7 mouse cellular contexts compared by ENCODE assay signal in genomic region chr8:105853178-105853577, GRCm38 (mm10). TPM values are rescaled to one million over a fixed set of nuclear protein-coding genes. Genes with fewer than 3 reads are reported as not detected.
DNase-seq lines count a peak whose midpoint lies in the region; ATAC-seq lines count a peak whose summit lies in the region.

Gene Cenpt (minus strand): TSS chr8:105853278.

- no peak within 1 kb of the TSS for H3K9ac ChIP-seq in lung, embryonic 16.5 days (ENCODE audit: low read length)

- H3K9me3 ChIP-seq in lung, embryonic 16.5 days (ENCODE audit: control insufficient read depth, low read length) = no peaks in the 10 kb centered on the region
- no peaks in the 10 kb centered on the region for H3K9me3 ChIP-seq in megakaryocyte, embryonic 14.5 days

- WGBS in lung, embryonic 16.5 days = 88% methylated on average over 3 of the region's 3 CpGs

- H3K36me3 ChIP-seq in lung, embryonic 16.5 days (ENCODE audit: control insufficient read depth, insufficient read depth, low read length) = peaks cover 11% of the 10 kb centered on the region
- H3K36me3 ChIP-seq in megakaryocyte, embryonic 14.5 days (replicated peaks; ENCODE audit: low read length) = peaks cover 27% of the 10 kb centered on the region

- H3K4me1 ChIP-seq in lung, embryonic 16.5 days (replicated peaks; ENCODE audit: control insufficient read depth, insufficient read depth, low read length) = peaks cover 26% of the 10 kb centered on the region
- peaks cover 66% of the 10 kb centered on the region for H3K4me1 ChIP-seq in megakaryocyte, embryonic 14.5 days

- no peaks in the 10 kb centered on the region for H3K27me3 ChIP-seq in lung, embryonic 16.5 days (ENCODE audit: control insufficient read depth, insufficient read depth, low read depth, low read length)
- no peaks in the 10 kb centered on the region for H3K27me3 ChIP-seq in megakaryocyte, embryonic 14.5 days (replicated peaks)

- DNase-seq in lung, postnatal 14 days = no peak
- no peak for DNase-seq in right cerebral cortex, adult 2 months (ENCODE audit: low spot score in 2 of 2)
- no peak for DNase-seq in yolk sac, embryonic 10.5 days (ENCODE audit: low spot score)

- no peak within 1 kb of the TSS for H3K27ac ChIP-seq in lung, embryonic 16.5 days (ENCODE audit: low read length)

- H3K4me3 ChIP-seq in lung, embryonic 16.5 days (ENCODE audit: low read length) = no peak within 1 kb of the TSS
- peak within 1 kb of the TSS; percentile 98 for H3K4me3 ChIP-seq in megakaryocyte, embryonic 14.5 days (replicated peaks)

- ATAC-seq in lung, embryonic 16.5 days (ENCODE audit: low read depth) = no peak
- no peak for ATAC-seq in erythroblast, adult 5-6 weeks (replicated peaks; ENCODE audit: low FRiP score, poor library complexity, severe bottlenecking)
- no peak for ATAC-seq in inflammation-experienced regulatory T-cells, adult 6 months

- no peak within 1 kb of the TSS for H3K4me2 ChIP-seq in lung, embryonic 16.5 days (ENCODE audit: low read depth, low read length)

RNA-seq across cellular contexts. Expression of gene Cenpt, which starts in this region (rescaled TPM):
- 41.2 and 42.7 TPM in 2 replicates for polyA plus RNA-seq in lung, embryonic 16.5 days (2015; fragmentation: Nextera tagmentation; extraction: Ambion mirVana)
- total RNA-seq in erythroblast, adult 5-6 weeks (2015; ENCODE audit: low replicate concordance) = 13.1 and 15.9 TPM in 2 replicates
- 9.6 and 11.3 TPM in 2 replicates for total RNA-seq in erythroblast, adult 5-6 weeks (2017; ENCODE audit: low replicate concordance)
- 10 to 100 TPM; 13.8 to 22.1 (median 18.4) TPM for polyA plus RNA-seq in inflammation-experienced regulatory T-cells, adult 6 months (2017; shearing (Covaris generic))
- 22.5 and 23.5 TPM in 2 replicates for polyA plus RNA-seq in megakaryocyte, embryonic 14.5 days (2012; ENCODE audit: insufficient read depth, low replicate concordance)
